Mouse (Mus musculus) brain, embryonic 14.5 days (tissue): ENCODE measurements around the gene Vmn1r28.

Experiments used
- CTCF ChIP-seq: fragments of 200-500 bp; IDR thresholded peaks from 2 replicates; pipeline ENCODE4 v1.5.1; 2012; ENCODE audit warnings: inconsistent platforms, mild to moderate bottlenecking, moderate library complexity, borderline replicate concordance; ENCODE audit not compliant: insufficient read depth, insufficient read length; ENCODE audit errors: extremely low read depth
- POLR2A ChIP-seq: fragments of 200-500 bp; IDR thresholded peaks from 2 replicates; pipeline ENCODE4 v1.6.1; 2012; ENCODE audit warnings: mild to moderate bottlenecking, inconsistent platforms, borderline replicate concordance; ENCODE audit not compliant: poor library complexity, insufficient read depth, insufficient read length, severe bottlenecking; ENCODE audit errors: extremely low read depth

DNA sequence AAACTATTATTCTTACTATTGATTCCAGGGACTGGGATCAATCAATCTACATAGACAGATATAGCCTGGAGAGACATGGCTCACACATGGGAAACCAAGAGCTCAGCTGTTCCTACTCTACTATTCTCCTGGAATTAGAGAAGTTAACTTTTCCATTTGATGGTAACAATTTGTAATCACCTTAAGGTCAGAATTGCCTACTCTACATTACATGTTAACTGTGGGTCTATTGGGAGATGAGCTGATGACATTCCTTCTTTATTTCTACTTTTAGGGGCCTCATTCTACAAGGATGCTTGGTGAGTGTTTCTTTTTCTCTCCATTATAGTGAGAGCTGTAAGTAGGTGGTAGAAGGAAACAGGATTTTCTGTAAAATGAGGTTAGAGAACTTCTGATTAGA lies 39.4 kb downstream of the Vmn1r28 start, which contains the start of gene Vmn1r29:
- TF ChIP-seq CTCF (no peak), POLR2A (no peak)
